In the genomic region with DNA sequence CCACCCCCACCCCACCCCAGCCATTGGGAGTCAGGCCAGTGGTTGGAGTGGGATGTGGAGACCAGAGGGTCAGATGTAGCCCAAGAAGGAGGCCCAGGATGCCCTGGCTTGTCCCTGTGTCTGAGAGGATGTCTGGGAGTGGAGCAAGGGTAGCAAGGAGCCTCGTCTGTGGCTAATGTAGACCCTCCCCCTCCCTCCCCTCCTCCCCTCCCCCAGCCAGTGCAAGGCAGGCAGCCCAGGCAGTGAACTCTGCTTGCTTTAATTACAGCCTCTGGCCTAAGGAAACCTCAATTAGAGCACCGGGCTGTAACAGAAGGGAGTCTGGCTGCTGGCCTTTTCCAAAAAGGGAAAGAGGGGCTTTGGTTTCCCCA, we compare ENCODE assay signal across 15 mouse cellular contexts. TPM values are rescaled to one million over a fixed set of nuclear protein-coding genes. Genes with fewer than 3 reads are reported as not detected.
A peak's percentile ranks its signal among the peaks of the same experiment; 100 is the strongest.
DNase-seq lines count a peak whose midpoint lies in the region; ATAC-seq lines count a peak whose summit lies in the region.
"Had no signal": no experiment of that assay in that cellular context is flagged by ENCODE, and none has a peak within 500 bp of the region (broad histone marks: within the 10 kb centered on the region; RNA-seq: fewer than 3 reads in every experiment).

No protein-coding gene starts in this region.

- no peaks in the 10 kb centered on the region for H3K9me3 ChIP-seq in hindbrain, embryonic 11.5 days (ENCODE audit: control insufficient read depth, low read length)
- no peaks in the 10 kb centered on the region for H3K9me3 ChIP-seq in midbrain, embryonic 14.5 days (ENCODE audit: control insufficient read depth, low read length)

- peak; percentile 12 for ATAC-seq in hindbrain, embryonic 11.5 days (ENCODE audit: low FRiP score)
- no peak for ATAC-seq in midbrain, embryonic 14.5 days (ENCODE audit: low FRiP score, low TSS enrichment)
- ATAC-seq in inflammation-experienced regulatory T-cells, adult 6 months = no peak

- peak overlapping the region; percentile 27; the same call in 1 of the 2 replicates for H3K4me3 ChIP-seq in hindbrain, embryonic 11.5 days (ENCODE audit: low read depth, low read length)
- H3K4me3 ChIP-seq in midbrain, embryonic 14.5 days (replicated peaks; ENCODE audit: low read depth, low read length) = peak overlapping the region; percentile 31

- peak overlapping the region; percentile 99 for H3K9ac ChIP-seq in hindbrain, embryonic 11.5 days (ENCODE audit: low read depth, low read length)
- peak overlapping the region; percentile 40; the same call in 1 of the 2 replicates for H3K9ac ChIP-seq in midbrain, embryonic 14.5 days (replicated peaks; ENCODE audit: low read length)

- H3K4me2 ChIP-seq in hindbrain, embryonic 11.5 days (replicated peaks; ENCODE audit: low read depth, low read length) = peak overlapping the region; percentile 74
- peak overlapping the region; percentile 96 for H3K4me2 ChIP-seq in midbrain, embryonic 14.5 days (ENCODE audit: low read length)

- peak; percentile 47 for DNase-seq in ES-CJ7 (ENCODE audit: low read depth, low spot score)
- peak; percentile 78 for DNase-seq in embryo, embryonic 9.5 days (ENCODE audit: extremely low spot score)
- peak; percentile 70 for DNase-seq in hindbrain, embryonic 11.5 days (ENCODE audit: low spot score)
- peak; percentile 67 for DNase-seq in midbrain, embryonic 14.5 days
- no peak for DNase-seq in thymus, postnatal 14 days
- no peak for DNase-seq in right cerebral cortex, adult 2 months (ENCODE audit: low spot score in 2 of 2)
- no peak for DNase-seq in layer of hippocampus, adult 8-10 months (ENCODE audit: low spot score in 2 of 2)
- DNase-seq: adrenal gland, postnatal 10 days; cerebellum, postnatal 10 days; gastrocnemius, postnatal 36 days; right cerebral cortex, adult 18-20 months; thymus, adult 2 months had no signal

- peaks cover 13% of the 10 kb centered on the region for H3K36me3 ChIP-seq in hindbrain, embryonic 11.5 days (ENCODE audit: control insufficient read depth, insufficient read depth, low read length)
- peaks cover 63% of the 10 kb centered on the region for H3K36me3 ChIP-seq in midbrain, embryonic 14.5 days (ENCODE audit: control insufficient read depth, insufficient read depth, low read length)

- H3K27me3 ChIP-seq in hindbrain, embryonic 11.5 days (ENCODE audit: control insufficient read depth, insufficient read depth, low read length) = no peaks in the 10 kb centered on the region
- H3K27me3 ChIP-seq in midbrain, embryonic 14.5 days (ENCODE audit: control insufficient read depth, insufficient read depth, low read length) = no peaks in the 10 kb centered on the region

- peak overlapping the region; percentile 100 for H3K27ac ChIP-seq in hindbrain, embryonic 11.5 days (ENCODE audit: low read depth, low read length)
- H3K27ac ChIP-seq in midbrain, embryonic 14.5 days (replicated peaks; ENCODE audit: low read depth, low read length) = peak overlapping the region; percentile 100
- H3K27ac ChIP-seq: macrophage had no signal

- H3K4me1 ChIP-seq in hindbrain, embryonic 11.5 days (replicated peaks; ENCODE audit: control insufficient read depth, insufficient read depth, low read length) = peaks cover 61% of the 10 kb centered on the region
- peaks cover 63% of the 10 kb centered on the region for H3K4me1 ChIP-seq in midbrain, embryonic 14.5 days (ENCODE audit: control insufficient read depth, insufficient read depth, low read length)

- 4% methylated on average over 2 of the region's 2 CpGs for WGBS in hindbrain, embryonic 11.5 days
- WGBS in midbrain, embryonic 14.5 days = 0% methylated on average over 2 of the region's 2 CpGs

RNA-seq across cellular contexts. Expression of gene Msi1, which starts 8.5 kb away (rescaled TPM):
- polyA plus RNA-seq in hindbrain, embryonic 11.5 days (2014; fragmentation: Nextera tagmentation; extraction: Ambion mirVana) = 136 and 141 TPM in 2 replicates
- polyA plus RNA-seq in midbrain, embryonic 14.5 days (2014; fragmentation: Nextera tagmentation; extraction: Ambion mirVana) = 71.6 and 101 TPM in 2 replicates
- polyA plus RNA-seq in inflammation-experienced regulatory T-cells, adult 6 months (2017; shearing (Covaris generic)) = not detected
- 10 to 100 TPM; 57.2 to 62.6 (median 60.8) TPM for total RNA-seq in layer of hippocampus, adult 8-10 months (2022)
- polyA plus RNA-seq: macrophage had no signal

RNA-seq across cellular contexts. Expression of gene Pla2g1b, which starts 28.1 kb away (rescaled TPM):
- polyA plus RNA-seq in hindbrain, embryonic 11.5 days (2014; fragmentation: Nextera tagmentation; extraction: Ambion mirVana) = 0.56 and 1.1 TPM in 2 replicates
- polyA plus RNA-seq in midbrain, embryonic 14.5 days (2014; fragmentation: Nextera tagmentation; extraction: Ambion mirVana) = not detected in 2 replicates
- not detected for polyA plus RNA-seq in inflammation-experienced regulatory T-cells, adult 6 months (2017; shearing (Covaris generic))
- total RNA-seq in layer of hippocampus, adult 8-10 months (2022) = not detected
- total RNA-seq: adrenal gland, postnatal 10 days; gastrocnemius, postnatal 36 days; left cerebral cortex, postnatal 25 days had no signal
- polyA plus RNA-seq: macrophage had no signal

RNA-seq across cellular contexts. Expression of gene Sirt4, which starts 46.6 kb away (rescaled TPM):
- polyA plus RNA-seq in hindbrain, embryonic 11.5 days (2014; fragmentation: Nextera tagmentation; extraction: Ambion mirVana) = 21.3 and 23.1 TPM in 2 replicates
- 23.8 and 25.9 TPM in 2 replicates for polyA plus RNA-seq in midbrain, embryonic 14.5 days (2014; fragmentation: Nextera tagmentation; extraction: Ambion mirVana)
- polyA plus RNA-seq in inflammation-experienced regulatory T-cells, adult 6 months (2017; shearing (Covaris generic)) = 10 to 100 TPM; 12.0 to 18.5 (median 14.8) TPM
- total RNA-seq in layer of hippocampus, adult 8-10 months (2022) = 10 to 100 TPM; 34.0 to 58.6 (median 41.9) TPM

Comparison
In these comparisons a context has a peak if more than half of its experiments do, and no peak if none do; other contexts are left out.
1. DNase-seq: peak in ES-CJ7 (single experiment), embryo, embryonic 9.5 days (single experiment), hindbrain, embryonic 11.5 days (single experiment) and midbrain, embryonic 14.5 days (single experiment); none in thymus, postnatal 14 days (single experiment), right cerebral cortex, adult 2 months (0 of 2) and layer of hippocampus, adult 8-10 months (0 of 2).
2. RNA of gene Msi1, which starts 8.5 kb away (polyA plus RNA-seq): 136 to 141 TPM in hindbrain, embryonic 11.5 days and 71.6 to 101 TPM in midbrain, embryonic 14.5 days; not detected in inflammation-experienced regulatory T-cells, adult 6 months; every median in the first group is over 10 times any median in the second.